Mouse (Mus musculus) common myeloid progenitor, adult 5-6 weeks (primary cell): ENCODE results near the gene Ccdc63. TPM values are rescaled to one million over a fixed set of nuclear protein-coding genes. Genes with fewer than 3 reads are reported as not detected.

ENCODE experiments used
- total RNA-seq: library from RNA; stranded (forward); fragments of 200-1000, 187-1606 nt; gene quantifications from 2 replicates; pipeline ENCODE4 v1.2.3, GENCODE M21; 2017

Ccdc63 gene
- total RNA-seq, 1 experiment from 2014 or later: 0.14 TPM

Other genes starting within 250 kb of the Ccdc63 start
- gene Cux2, start 90.7 kb downstream of the Ccdc63 start, total RNA-seq: not detected in 2 replicates
- not detected in 2 replicates for gene Myl2, start 39.9 kb downstream of the Ccdc63 start, total RNA-seq
- gene Ppp1cc, start 17.5 kb upstream of the Ccdc63 start, total RNA-seq: 207 and 220 TPM in 2 replicates
- gene Hvcn1, start 66.0 kb upstream of the Ccdc63 start, total RNA-seq: 9.2 and 9.3 TPM in 2 replicates
- 2.4 and 8.8 TPM in 2 replicates for gene Tctn1, start 123.6 kb upstream of the Ccdc63 start, total RNA-seq
- 13.9 and 15.1 TPM in 2 replicates for gene Pptc7, start 143.5 kb upstream of the Ccdc63 start, total RNA-seq
- gene Rad9b, start 213.4 kb upstream of the Ccdc63 start, total RNA-seq: 5.3 and 11.6 TPM in 2 replicates
- 66.4 and 76.6 TPM in 2 replicates for gene Vps29, start 213.5 kb upstream of the Ccdc63 start, total RNA-seq
- 39.1 and 43.6 TPM in 2 replicates for gene Gpn3, start 231.1 kb upstream of the Ccdc63 start, total RNA-seq
- 36.5 and 37.4 TPM in 2 replicates for gene Fam216a, start 231.5 kb upstream of the Ccdc63 start, total RNA-seq